Mouse (Mus musculus): ENCODE results near the gene Camk1d. TPM values are rescaled to one million over a fixed set of nuclear protein-coding genes. Genes with fewer than 3 reads are reported as not detected.
A peak's percentile ranks its signal among the peaks of the same experiment; 100 is the strongest.

Camk1d gene
- polyA plus RNA-seq, 1 experiment from 2014 or later = 24.7 TPM

DNA sequence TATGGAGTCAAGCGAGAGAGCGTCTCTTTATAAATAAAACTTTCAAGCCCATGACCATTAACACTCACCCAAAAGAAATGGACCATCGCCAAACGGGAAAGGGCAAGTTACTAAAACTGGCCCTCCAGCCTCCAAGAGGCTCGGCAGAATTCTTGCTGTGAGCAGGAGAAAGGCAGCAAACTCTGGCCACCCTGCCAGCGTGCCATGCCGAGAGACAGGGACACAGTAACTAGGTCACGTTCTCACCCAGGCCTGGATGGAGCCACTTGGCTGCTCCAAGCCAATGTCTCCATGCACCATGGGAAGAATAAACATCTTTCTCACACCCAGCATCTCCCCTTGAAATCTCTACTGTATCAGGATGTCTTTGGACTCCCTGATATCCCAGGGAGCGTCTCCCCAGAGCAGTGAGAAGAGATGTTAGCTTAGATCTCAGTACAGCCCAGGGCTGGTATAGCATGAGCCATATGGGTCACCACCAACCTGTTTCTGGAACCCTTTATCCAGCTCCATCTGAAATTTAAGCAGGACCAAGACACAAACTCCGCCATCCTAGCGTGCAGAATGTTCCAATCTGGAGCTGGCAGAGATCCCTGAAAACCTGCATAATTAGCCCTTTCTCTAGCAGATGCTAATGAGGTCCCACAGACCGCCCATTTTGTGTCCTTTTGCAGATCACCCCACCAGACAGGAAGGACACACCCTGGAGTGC lies 38.7 kb downstream of the Camk1d start:
- Histone ChIP-seq H3K4me3 (replicated peaks) (no peak overlapping the region), H3K4me2 (replicated peaks) (no peak overlapping the region), H3K27ac (no peak overlapping the region), H3K9me3 (no peaks in the 10 kb centered on the region), H3K36me3 (no peaks in the 10 kb centered on the region), H3K9ac (no peak overlapping the region), H3K27me3 (replicated peaks) (no peaks in the 10 kb centered on the region), H3K4me1 (replicated peaks) (peaks cover 13% of the 10 kb centered on the region)
- WGBS = 84% methylated on average over 12 of the region's 12 CpGs
- 0 out of 2 replicates have a peak, but pooled peaks have one; percentile 44 for ATAC-seq

DNA sequence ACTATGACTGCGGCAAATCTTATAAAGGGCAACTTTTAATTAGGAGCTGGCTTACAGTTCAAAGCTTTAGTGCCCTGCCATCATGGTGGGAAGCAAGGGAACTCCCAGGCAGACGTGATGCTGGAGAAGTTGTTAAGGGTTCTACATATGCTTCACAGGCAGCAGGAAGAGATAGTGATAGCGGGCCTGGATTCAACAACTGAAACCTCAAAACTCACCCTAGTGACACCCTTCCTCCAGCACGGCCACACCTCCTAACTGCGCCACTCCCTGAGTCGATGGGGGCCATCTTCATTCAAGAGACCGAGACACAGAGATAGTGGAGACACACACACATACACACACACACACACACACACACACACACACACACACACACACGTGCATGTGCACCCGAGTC lies 39.8 kb downstream of the Camk1d start:
- ATAC-seq = no peak
- Histone ChIP-seq H3K4me3 (replicated peaks) (no peak overlapping the region), H3K36me3 (no peaks in the 10 kb centered on the region), H3K4me2 (replicated peaks) (no peak overlapping the region), H3K9me3 (no peaks in the 10 kb centered on the region), H3K27ac (no peak overlapping the region), H3K9ac (no peak overlapping the region), H3K27me3 (replicated peaks) (no peaks in the 10 kb centered on the region), H3K4me1 (replicated peaks) (peaks cover 13% of the 10 kb centered on the region)
- WGBS = 89% methylated on average over 9 of the region's 9 CpGs

DNA sequence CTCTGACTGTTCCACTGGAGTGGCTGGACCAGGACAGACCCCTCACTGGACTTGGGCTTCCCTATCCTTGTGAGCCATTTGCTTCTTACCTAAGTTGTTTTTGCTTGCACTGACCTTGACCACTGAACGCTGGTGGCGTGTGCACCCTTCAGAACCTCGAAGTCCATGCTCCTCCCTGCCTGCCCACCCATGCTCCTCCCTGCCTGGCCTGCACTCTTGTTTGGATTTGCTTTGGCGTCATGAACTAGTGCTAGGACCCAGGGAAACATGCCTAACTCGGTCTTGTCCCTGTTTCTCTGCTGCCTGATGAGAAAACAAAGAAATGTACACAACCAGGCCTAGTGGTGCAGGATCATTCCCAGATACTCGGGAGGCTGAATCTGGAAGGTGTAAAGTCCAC lies 40.5 kb downstream of the Camk1d start:
- peaks cover 13% of the 10 kb centered on the region for H3K4me1 ChIP-seq (replicated peaks)
- no peak for ATAC-seq
- no peaks in the 10 kb centered on the region for H3K36me3 ChIP-seq
- no peaks in the 10 kb centered on the region for H3K9me3 ChIP-seq
- 66% methylated on average over 6 of the region's 6 CpGs for WGBS
- no peaks in the 10 kb centered on the region for H3K27me3 ChIP-seq (replicated peaks)
- no peak overlapping the region for H3K4me3 ChIP-seq (replicated peaks)
- no peak overlapping the region for H3K27ac ChIP-seq
- H3K9ac ChIP-seq = no peak overlapping the region
- H3K4me2 ChIP-seq (replicated peaks) = no peak overlapping the region

DNA sequence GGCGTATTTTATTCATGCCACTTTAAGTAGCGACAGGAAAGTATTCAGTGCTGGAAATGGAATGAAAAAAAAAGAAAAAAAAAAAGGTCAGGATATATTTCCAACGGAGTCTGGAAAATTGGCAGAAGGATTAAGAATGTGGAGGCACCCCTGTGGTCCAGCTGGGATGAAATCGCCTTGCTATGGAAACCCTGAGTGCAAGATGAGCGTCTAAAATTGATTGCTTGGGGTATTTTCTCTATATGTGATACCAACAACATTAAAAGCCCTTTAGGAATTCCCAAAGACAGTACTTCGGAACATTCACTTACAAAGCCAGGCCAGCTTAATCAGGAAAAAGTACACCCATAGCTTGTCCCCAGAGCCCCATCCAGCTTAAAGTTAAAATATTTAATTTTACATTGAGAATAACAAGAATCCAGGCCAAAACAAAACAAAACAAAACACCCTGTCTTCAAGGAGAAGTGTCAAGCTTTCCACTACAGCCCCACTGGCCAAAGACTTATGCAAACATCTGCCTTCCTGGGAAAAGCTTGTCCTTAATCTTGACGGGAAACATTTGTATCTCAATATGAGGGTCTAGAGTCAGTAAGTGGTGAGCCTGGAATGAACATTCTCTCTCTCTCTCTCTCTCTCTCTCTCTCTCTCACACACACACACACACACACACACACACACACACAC lies 41.3 kb downstream of the Camk1d start:
- Histone ChIP-seq H3K27ac (no peak overlapping the region), H3K4me3 (replicated peaks) (no peak overlapping the region), H3K4me1 (replicated peaks) (peaks cover 13% of the 10 kb centered on the region), H3K27me3 (replicated peaks) (no peaks in the 10 kb centered on the region), H3K9ac (no peak overlapping the region), H3K4me2 (replicated peaks) (no peak overlapping the region), H3K36me3 (no peaks in the 10 kb centered on the region), H3K9me3 (no peaks in the 10 kb centered on the region)
- ATAC-seq = no peak
- WGBS = 55% methylated on average over 7 of the region's 7 CpGs

DNA sequence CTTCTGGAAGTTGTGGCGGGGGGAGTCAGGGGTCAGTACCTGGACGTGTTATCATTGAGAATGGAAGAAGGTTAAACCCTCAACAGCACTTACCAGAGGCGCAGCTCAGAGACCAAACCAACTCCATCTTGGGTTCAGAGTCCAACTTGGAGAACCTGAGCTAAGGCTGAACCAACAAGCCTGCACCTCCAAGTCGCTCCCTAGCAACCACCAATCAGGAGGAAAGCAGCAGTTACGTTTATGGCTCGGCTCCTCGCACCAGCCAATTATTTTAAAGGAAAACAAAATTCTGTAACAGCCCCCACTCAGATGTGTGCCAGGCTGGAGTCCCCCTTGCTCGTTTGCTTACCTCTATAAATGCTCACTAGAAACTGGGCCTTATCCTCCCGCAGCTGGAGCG lies 44.2 kb downstream of the Camk1d start:
- H3K27ac ChIP-seq = no peak overlapping the region
- 90% methylated on average over 10 of the region's 10 CpGs for WGBS
- H3K27me3 ChIP-seq (replicated peaks) = no peaks in the 10 kb centered on the region
- 0 out of 2 replicates have a peak, but pooled peaks cover 7% of the 10 kb centered on the region for H3K4me1 ChIP-seq (replicated peaks)
- no peaks in the 10 kb centered on the region for H3K9me3 ChIP-seq
- no peak overlapping the region for H3K4me2 ChIP-seq (replicated peaks)
- no peak for ATAC-seq
- H3K4me3 ChIP-seq (replicated peaks) = no peak overlapping the region
- H3K36me3 ChIP-seq = no peaks in the 10 kb centered on the region
- no peak overlapping the region for H3K9ac ChIP-seq

DNA sequence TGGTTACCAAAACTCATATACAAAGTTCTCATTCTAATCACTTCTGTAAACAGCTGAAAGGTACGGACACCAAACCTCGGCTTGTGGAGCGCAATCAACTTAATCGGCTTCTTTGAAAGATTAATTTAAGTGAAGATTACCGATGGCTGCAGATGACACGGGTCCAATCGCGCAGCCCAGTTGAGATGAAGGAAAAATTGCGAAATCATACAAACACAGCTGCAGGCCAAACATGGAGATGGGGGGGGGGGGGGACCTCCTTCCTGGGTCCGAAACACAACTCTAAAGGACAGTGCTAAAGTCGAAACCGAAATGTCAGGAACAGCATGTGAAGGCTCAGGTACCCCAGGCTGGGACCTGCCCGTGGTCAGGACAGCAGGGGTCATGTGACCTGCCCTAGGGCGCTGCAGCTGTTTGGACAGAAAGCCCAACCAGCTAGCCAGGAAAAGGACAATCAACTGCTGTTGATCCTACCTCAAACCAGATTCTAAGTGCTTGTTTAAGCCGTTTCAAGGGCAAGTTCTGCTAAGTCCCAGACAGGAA lies 44.7 kb downstream of the Camk1d start:
- ATAC-seq = no peak
- WGBS = 76% methylated on average over 15 of the region's 15 CpGs
- no peak overlapping the region for H3K4me2 ChIP-seq (replicated peaks)
- H3K36me3 ChIP-seq = no peaks in the 10 kb centered on the region
- no peak overlapping the region for H3K27ac ChIP-seq
- no peak overlapping the region for H3K4me3 ChIP-seq (replicated peaks)
- H3K9ac ChIP-seq = no peak overlapping the region
- no peaks in the 10 kb centered on the region for H3K9me3 ChIP-seq
- 0 out of 2 replicates have a peak, but pooled peaks cover 6% of the 10 kb centered on the region for H3K4me1 ChIP-seq (replicated peaks)
- no peaks in the 10 kb centered on the region for H3K27me3 ChIP-seq (replicated peaks)

DNA sequence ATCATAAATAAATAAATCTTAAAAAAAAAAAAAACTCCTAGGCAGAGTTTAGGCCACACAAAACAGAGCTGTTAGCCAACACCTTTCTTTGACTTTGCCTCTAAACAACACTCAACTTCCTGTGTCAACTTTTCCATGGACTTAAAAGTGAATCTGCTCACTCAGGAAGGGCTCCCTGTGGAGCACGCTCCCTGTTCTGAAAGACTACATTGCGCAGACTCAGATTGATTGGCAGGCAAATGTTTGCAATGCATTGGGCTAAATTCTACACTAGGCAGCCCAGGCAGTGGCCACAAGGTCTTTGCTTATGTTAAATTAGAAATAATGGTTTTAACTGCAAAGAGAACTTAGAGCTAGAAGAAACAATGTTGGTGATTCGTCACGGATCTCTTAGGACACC lies 45.4 kb downstream of the Camk1d start:
- 0 out of 2 replicates have a peak, but pooled peaks cover 5% of the 10 kb centered on the region for H3K4me1 ChIP-seq (replicated peaks)
- H3K4me2 ChIP-seq (replicated peaks) = no peak overlapping the region
- no peak overlapping the region for H3K27ac ChIP-seq
- H3K27me3 ChIP-seq (replicated peaks) = no peaks in the 10 kb centered on the region
- WGBS = 75% methylated on average over 4 of the region's 4 CpGs
- no peak for ATAC-seq
- H3K9me3 ChIP-seq = no peaks in the 10 kb centered on the region
- no peaks in the 10 kb centered on the region for H3K36me3 ChIP-seq
- no peak overlapping the region for H3K4me3 ChIP-seq (replicated peaks)
- no peak overlapping the region for H3K9ac ChIP-seq

DNA sequence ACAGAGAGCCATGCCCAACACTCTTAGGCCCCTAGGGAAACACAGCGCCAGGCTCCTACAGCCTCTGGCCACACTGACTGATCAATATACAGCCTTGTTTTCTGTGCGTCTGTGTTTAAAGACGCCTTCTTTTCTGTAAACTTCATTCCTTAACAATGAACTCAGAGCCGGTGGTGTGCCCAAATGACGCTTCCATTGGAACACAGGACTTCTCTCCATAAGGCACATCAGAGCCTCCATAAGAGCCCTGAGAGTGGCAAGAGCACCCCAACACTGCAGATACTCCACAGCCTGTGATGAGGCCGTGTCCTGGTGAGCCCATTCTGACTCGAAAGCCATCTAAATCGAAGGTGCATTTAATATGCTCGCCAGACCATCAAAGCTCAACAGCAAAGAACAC lies 50.8 kb downstream of the Camk1d start:
- Histone ChIP-seq H3K9me3 (no peaks in the 10 kb centered on the region), H3K4me2 (replicated peaks) (no peak overlapping the region), H3K4me1 (replicated peaks) (no peaks in the 10 kb centered on the region), H3K9ac (no peak overlapping the region), H3K27ac (no peak overlapping the region), H3K36me3 (no peaks in the 10 kb centered on the region), H3K4me3 (replicated peaks) (no peak overlapping the region), H3K27me3 (replicated peaks) (no peaks in the 10 kb centered on the region)
- 87% methylated on average over 9 of the region's 9 CpGs for WGBS
- no peak for ATAC-seq

DNA sequence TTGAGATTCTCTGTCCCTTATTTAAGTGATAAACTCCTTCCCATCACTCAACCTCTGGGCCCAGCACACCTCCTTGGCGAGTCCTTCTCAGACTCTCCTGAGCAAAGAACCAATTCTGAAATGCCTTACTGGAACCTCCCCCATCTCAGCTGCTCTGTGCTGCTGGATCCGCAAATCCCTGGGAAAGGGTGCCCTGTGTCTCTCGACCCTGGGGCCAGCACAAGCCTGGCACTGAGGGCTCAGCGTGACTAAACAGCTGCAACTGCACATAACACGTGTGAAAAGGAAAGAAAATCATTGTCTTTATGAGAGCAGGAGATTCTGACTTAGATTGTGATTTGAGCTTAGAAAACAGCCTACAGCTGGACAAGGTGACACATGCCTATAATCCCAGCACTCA lies 52.4 kb downstream of the Camk1d start:
- 67% methylated on average over 5 of the region's 5 CpGs for WGBS
- Histone ChIP-seq H3K9ac (no peak overlapping the region), H3K9me3 (no peaks in the 10 kb centered on the region), H3K4me1 (replicated peaks) (no peaks in the 10 kb centered on the region), H3K27me3 (replicated peaks) (no peaks in the 10 kb centered on the region), H3K36me3 (no peaks in the 10 kb centered on the region), H3K27ac (no peak overlapping the region), H3K4me3 (replicated peaks) (no peak overlapping the region), H3K4me2 (replicated peaks) (no peak overlapping the region)
- ATAC-seq = no peak

DNA sequence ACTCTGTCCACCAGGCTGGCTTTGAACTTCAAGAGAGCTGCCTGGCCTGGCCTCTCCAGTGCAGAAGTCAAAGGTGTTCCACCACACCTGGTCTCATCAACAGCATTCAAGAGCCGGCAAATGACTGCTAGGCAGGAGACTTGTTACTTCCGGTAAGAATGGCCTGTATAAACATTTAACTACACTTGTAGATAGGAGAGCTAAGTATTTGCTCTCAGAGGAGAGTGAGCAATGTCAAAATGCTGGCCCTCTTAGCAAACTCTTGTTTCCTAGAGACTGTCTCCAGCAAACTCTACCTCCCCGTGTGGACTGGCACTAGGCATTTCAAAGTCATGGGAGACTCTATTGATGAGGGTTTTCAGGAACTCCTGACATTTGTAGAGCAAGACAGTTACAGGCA lies 56.3 kb downstream of the Camk1d start:
- Histone ChIP-seq H3K27ac (no peak overlapping the region), H3K9ac (no peak overlapping the region), H3K27me3 (replicated peaks) (no peaks in the 10 kb centered on the region), H3K4me3 (replicated peaks) (no peak overlapping the region), H3K36me3 (no peaks in the 10 kb centered on the region), H3K4me2 (replicated peaks) (no peak overlapping the region), H3K9me3 (no peaks in the 10 kb centered on the region), H3K4me1 (replicated peaks) (no peaks in the 10 kb centered on the region)
- peak; percentile 54; the same call in 1 of the 2 replicates for ATAC-seq
- WGBS = 51% methylated on average over 3 of the region's 3 CpGs

DNA sequence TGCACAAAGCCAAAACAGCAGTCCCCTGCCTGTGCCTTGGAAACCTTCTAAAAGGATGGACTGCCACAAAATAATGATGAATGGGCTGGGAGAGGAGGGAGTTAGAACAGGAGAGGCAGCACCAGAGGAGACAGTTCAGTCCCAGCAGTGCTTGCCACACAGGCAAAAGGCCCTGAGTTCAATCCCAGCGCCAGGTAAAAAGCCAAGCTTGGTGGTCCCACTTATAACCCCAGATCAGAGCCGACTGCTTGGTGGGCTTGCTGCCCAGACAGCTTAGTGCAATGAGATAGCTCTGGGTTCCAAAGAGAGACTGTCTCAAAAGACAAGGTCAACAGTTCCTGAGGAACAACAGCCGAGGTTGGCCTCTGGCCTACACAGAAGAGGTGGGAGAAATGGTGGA lies 58.0 kb downstream of the Camk1d start:
- Histone ChIP-seq H3K9ac (no peak overlapping the region), H3K9me3 (no peaks in the 10 kb centered on the region), H3K4me3 (replicated peaks) (no peak overlapping the region), H3K4me1 (replicated peaks) (no peaks in the 10 kb centered on the region), H3K27me3 (replicated peaks) (no peaks in the 10 kb centered on the region), H3K27ac (no peak overlapping the region), H3K4me2 (replicated peaks) (no peak overlapping the region), H3K36me3 (no peaks in the 10 kb centered on the region)
- 84% methylated on average over 3 of the region's 3 CpGs for WGBS
- no peak for ATAC-seq

DNA sequence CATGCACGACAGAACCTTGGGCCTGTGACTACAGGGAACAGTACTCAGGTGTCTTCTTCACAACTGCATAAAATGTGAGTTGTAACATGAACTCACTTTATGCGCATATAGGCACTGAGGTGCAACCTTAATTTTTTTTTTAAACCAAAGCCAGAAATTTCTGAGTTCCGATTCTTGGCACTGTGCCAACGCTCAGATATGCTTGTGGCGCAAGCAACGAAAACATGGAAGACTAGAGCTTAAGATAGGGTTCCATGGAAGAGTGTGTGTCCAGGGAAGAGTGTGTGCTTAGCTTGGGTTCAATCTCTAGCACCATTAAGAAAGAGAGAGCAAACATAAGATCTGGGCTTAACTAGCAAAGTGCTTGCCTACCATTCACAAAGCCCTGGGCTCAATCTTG lies 62.2 kb downstream of the Camk1d start:
- H3K9ac ChIP-seq = no peak overlapping the region
- no peak for ATAC-seq
- no peak overlapping the region for H3K27ac ChIP-seq
- H3K4me1 ChIP-seq (replicated peaks) = no peaks in the 10 kb centered on the region
- no peaks in the 10 kb centered on the region for H3K36me3 ChIP-seq
- no peaks in the 10 kb centered on the region for H3K9me3 ChIP-seq
- H3K4me3 ChIP-seq (replicated peaks) = no peak overlapping the region
- no peaks in the 10 kb centered on the region for H3K27me3 ChIP-seq (replicated peaks)
- no peak overlapping the region for H3K4me2 ChIP-seq (replicated peaks)
- WGBS = 83% methylated on average over 6 of the region's 6 CpGs
